Mouse (Mus musculus): Measurements from ENCODE around the gene Pde12. TPM values are rescaled to one million over a fixed set of nuclear protein-coding genes. Genes with fewer than 3 reads are reported as not detected.

Gene Pde12
- polyA plus RNA-seq (2015; fragmentation: Illumina TruSeq; extraction: RNeasy Lipid Tissue Mini Kit (QIAGEN cat#74804); ENCODE audit: insufficient read depth, low read depth, low replicate concordance), result 0.79 TPM

DNA sequence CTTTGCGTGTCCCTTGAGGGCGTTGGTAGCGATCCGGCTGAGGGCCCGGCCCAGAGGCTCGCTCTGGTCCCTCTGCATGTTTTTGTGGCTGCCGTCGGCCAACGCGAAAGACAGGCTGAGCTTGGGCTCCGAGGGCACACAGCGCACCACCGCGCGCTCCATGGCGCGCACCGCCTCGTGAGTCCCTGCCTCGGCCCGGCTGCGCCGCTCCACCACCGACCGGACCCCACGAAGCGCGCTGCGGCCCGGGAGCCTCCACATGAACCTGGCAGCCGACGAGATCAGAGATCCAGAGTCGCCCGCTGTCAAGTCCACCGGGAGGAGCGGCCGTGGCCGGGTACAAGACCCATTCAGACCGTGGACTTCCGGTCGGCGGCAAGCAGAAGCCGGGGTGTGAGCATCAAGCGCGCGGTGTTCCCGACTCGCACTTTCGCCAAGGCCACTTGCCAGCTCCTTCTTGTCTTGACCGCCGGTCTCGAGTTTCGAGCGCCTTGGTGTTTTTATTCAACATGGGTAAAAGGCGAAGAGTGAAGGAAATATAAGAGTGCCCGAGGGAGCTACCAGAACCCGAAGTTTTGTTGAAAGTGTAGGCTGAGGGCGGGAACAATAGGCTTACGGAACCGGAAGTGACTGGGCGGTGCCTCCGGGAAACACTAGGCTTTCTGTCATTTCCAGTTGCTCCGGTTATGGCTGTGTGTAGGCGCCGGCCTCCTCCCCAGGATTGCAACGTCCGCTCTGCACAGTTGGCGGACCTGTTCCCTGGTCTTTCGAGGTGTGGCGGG lies at the start of gene Pde12:
Pde12 (minus strand) TSS at position 592 of the 782 bp plus-strand sequence.

GRCm38 (mm10) chr14:26692974-26693373 lies 23.3 kb upstream of the Pde12 start, which contains the start of gene Dnah12:
Gene Dnah12 (plus strand): TSS chr14:26693274.

GRCm38 (mm10) chr14:26637851-26638707 lies 31.6 kb downstream of the Pde12 start, which contains the start of gene Arf4:
Gene Arf4 (plus strand): TSS chr14:26638074.

Other genes with a start within 250 kb of the Pde12 start
- 14.1 TPM for gene Slmap, start 135.0 kb downstream of the Pde12 start, polyA plus RNA-seq (2015; fragmentation: Illumina TruSeq; extraction: RNeasy Lipid Tissue Mini Kit (QIAGEN cat#74804); ENCODE audit: insufficient read depth, low read depth, low replicate concordance)
- gene Dennd6a, start 96.0 kb downstream of the Pde12 start, polyA plus RNA-seq (2015; fragmentation: Illumina TruSeq; extraction: RNeasy Lipid Tissue Mini Kit (QIAGEN cat#74804); ENCODE audit: insufficient read depth, low read depth, low replicate concordance), result 2.9 TPM
- 57.7 TPM for gene Arf4, start 31.8 kb downstream of the Pde12 start, polyA plus RNA-seq (2015; fragmentation: Illumina TruSeq; extraction: RNeasy Lipid Tissue Mini Kit (QIAGEN cat#74804); ENCODE audit: insufficient read depth, low read depth, low replicate concordance)
- gene Dnah12, start 23.4 kb upstream of the Pde12 start, polyA plus RNA-seq (2015; fragmentation: Illumina TruSeq; extraction: RNeasy Lipid Tissue Mini Kit (QIAGEN cat#74804); ENCODE audit: insufficient read depth, low read depth, low replicate concordance), result not detected
- gene Asb14, start 224.7 kb upstream of the Pde12 start, polyA plus RNA-seq (2015; fragmentation: Illumina TruSeq; extraction: RNeasy Lipid Tissue Mini Kit (QIAGEN cat#74804); ENCODE audit: insufficient read depth, low read depth, low replicate concordance), result not detected